Mouse (Mus musculus) gastrocnemius, adult 18-20 months (tissue): ENCODE data around the gene Top1. TPM values are rescaled to one million over a fixed set of nuclear protein-coding genes. Genes with fewer than 3 reads are reported as not detected.
"Not testable (repeated sequence)": the region's sequence is repeated elsewhere in the genome, so short reads cannot be mapped to it uniquely, and the experiment has no call there.

ENCODE experiments used
- DNase-seq: peaks from one replicate; pipeline ENCODE4 v3.0.0; 2021; ENCODE audit warnings: low spot score
- total RNA-seq, 2 experiments: library from RNA; stranded (reverse); gene quantifications; 2 replicates each; pipeline ENCODE4 v1.2.3; 2021

The Top1 gene
- total RNA-seq, 2 experiments from 2014 or later, result 29.1 to 36.7 TPM

- DNase-seq, result no peak
Measured at GRCm38 (mm10) chr2:160630872-160631597, 14.7 kb upstream of the Top1 start.

GRCm38 (mm10) chr2:160639911-160640717 is 5.6 kb upstream of the Top1 start:
- no peak for DNase-seq

DNA sequence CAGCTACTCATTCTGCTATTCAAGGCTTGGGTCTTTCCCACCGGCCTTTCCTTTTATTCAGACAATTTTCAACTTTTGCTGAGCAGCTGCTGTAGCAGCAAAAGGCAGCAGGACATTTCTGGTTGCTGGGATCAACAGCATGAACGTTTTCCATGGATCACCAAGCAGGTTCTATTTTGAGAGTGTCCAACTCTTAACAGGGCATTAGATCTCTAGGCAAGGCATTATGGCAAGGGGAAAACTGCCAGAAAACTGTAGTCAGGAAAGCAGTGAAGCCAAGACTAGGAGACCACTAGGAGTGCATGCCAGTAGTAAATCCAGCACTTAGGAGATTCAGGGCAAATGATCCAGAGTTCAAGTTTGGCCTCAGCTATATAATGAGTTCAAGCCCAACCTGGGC is 4.5 kb upstream of the Top1 start:
- no peak for DNase-seq

DNA sequence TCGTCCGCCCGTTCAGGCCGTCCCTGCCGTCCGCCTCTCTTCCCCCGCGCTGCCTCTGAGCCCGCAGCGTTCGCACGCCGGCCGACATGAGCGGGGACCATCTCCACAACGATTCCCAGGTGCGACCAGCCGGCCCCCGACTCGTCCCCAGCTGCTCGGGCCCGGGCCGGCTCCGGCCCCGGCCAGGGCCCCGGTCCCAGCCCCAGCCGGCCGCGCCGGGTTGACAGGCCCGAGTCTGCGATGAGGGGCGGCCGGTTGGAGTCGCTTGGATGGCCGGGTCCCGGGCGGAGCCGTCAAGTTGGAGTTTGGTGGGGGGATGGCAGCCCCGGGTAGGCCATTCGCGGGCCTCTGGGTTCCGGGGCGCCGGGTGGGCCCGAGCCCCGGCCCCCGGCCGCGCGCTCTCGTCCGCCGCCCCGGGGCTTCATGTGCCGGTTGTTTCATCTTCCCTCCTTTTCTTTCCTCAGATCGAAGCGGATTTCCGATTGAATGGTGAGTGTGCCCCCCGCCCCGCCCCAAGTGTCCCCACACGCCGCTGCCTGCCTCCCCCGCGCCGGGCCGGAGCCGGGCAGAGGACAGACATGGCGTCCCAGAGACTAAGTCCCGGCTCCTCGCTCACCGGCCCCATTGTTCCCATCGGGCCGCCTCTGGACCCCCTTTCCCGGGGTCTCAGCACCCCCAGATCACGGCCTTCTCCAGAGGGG is 606 bp downstream of the Top1 start:
- DNase-seq, result peak; percentile 22

DNA sequence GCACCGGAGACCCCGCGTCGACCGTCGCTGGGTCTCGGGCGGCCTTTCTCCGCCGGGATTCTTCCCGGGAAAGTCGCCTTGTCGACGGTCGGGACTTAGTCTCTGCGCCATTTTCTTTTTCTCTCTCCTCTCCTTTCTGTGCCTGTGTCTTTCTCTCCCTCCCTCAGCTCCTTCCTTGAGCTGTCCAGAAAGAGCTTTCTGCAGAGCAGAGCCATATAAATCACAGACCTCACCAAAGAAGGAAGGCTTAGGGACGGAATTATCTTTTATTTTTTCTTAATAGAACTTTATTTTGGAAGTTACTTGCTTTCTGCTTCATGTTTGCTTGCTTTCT is 1.1 kb downstream of the Top1 start:
- peak; percentile 16 for DNase-seq

DNA sequence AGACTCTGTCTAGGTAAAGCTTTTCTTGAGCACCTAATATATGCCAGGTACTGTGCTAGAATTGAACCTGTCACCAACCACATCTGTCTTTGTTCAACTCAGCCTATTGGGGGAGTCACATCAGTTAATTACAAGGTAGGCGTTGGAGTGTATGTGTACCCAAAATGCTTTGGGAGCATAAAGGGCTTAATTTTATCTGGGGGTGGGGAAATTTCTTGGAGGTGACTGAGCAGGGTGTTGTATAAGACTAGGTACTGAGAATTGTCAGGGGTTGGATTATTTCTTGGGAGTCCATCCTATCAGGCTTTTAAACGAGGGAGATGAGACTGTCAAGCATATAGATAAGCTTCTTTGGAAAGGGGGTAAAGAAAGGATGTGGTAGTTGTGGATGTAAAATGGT is 2.4 kb downstream of the Top1 start:
- DNase-seq, result no peak

DNA sequence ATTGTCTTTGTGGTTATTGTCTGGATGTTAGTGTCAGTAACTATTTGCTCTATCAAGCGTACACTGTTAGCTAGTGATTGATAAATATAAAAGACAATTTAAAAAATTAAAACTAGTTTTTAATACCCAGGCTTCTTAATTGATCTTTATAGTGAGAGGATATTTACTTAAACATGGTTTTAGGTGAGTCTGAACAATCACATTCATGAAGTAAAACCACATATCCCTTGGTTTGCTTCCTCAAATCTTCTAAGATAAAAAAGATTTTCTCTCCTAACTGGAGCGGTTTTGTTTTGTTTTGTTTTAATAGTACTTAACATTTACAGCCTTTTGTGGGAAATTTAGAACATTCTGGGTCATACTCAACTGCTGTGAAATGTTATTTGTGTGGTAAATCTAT is 3.4 kb downstream of the Top1 start:
- no peak for DNase-seq

- no peak for DNase-seq
Measured at GRCm38 (mm10) chr2:160651165-160651564, 5.5 kb downstream of the Top1 start.

DNA sequence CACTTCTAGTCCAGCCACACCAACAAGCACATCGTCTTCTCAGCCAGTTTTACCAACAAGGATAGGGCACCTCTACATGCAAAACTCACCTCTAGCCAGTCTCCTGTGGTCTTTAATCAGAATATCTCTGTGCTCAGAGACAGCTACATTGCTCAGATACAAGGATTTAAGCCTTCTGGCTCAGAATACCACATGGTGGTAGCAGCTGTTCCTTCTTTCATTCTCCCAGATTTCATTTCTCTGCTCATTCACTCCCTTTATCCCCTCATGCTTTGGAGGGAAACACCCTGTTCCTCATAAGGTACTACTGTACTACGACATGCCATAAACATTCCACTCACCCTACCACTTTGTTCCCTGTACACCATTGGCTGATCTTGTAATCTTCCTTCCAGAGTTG is 7.5 kb downstream of the Top1 start:
- DNase-seq, result no peak

DNA sequence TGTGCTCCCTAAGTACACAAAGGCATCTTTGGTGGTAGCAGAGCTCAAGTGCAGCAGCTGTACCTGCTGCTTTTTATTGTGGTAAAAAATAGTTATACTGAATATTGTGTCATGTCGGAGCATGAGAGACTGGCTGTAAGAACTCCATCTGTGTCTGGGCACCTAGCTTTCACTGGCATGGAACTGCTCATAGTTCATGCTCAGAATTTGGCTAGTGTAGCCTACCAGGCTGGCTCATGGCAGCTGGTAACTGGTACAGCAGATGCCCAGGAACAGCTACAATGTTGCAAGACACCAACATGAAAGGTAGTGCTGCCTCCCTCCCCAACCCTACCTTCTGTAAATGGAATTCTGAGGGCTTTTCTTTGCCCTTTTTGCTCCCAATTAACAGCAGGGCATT is 9.9 kb downstream of the Top1 start:
- DNase-seq, result no peak

- no peak for DNase-seq
Measured at GRCm38 (mm10) chr2:160656234-160656633, 10.5 kb downstream of the Top1 start.

DNA sequence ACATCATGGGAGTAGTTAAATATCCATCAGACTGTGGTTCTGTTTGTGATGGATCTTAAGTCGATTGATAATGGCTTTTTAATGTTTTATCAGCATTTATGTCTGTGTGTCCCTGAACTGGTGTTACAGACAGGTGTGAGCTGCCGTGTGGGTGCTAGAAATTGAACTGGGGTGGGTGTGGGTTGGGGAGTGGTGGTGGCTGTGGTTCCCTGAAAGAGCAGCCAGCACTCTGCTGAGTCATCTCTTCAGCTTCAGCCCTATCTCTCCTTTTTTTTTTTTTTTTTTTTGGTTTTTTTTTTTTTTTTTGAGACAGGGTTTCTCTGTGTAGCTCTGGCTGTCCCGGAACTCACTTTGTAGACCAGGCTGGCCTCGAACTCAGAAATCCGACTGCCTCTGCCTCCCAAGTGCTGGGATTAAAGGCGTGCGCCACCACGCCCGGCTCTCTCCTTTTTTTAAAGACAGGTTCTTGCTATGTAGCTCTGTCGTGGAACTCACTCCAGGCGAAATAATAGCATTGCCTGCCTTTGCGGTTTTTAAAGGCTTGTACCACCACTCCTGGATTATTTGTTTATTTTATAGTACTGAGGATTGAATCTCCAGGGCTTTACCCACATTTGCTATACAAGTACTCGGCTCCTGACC is 12.2 kb downstream of the Top1 start:
- DNase-seq, result no peak

- DNase-seq, result no peak
Measured at GRCm38 (mm10) chr2:160658811-160659210, 13.1 kb downstream of the Top1 start.

DNA sequence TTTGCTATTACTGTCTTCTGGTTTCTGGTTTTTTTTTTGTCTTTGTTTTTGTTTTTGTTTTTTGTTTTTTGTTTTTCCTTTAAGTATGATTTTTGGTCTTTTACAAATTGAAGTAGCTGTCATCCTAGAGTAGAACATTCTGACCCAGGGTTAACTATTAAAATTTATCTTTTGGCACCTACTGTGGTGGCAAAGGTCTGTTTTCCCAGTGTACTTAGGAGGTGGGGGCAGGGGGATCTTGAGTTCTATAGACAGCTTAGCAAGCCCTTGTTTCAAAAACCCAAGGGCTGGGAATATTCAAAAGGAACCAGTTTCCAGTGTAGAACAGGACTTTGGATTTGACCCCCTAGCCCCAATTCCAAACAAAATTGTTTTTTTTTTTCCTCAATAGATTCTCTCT is 18.7 kb downstream of the Top1 start:
- no peak for DNase-seq

- DNase-seq, result not testable (repeated sequence)
Measured at GRCm38 (mm10) chr2:160664986-160665385, 19.3 kb downstream of the Top1 start.

- no peak for DNase-seq
Measured at GRCm38 (mm10) chr2:160667259-160667658, 21.6 kb downstream of the Top1 start.

DNA sequence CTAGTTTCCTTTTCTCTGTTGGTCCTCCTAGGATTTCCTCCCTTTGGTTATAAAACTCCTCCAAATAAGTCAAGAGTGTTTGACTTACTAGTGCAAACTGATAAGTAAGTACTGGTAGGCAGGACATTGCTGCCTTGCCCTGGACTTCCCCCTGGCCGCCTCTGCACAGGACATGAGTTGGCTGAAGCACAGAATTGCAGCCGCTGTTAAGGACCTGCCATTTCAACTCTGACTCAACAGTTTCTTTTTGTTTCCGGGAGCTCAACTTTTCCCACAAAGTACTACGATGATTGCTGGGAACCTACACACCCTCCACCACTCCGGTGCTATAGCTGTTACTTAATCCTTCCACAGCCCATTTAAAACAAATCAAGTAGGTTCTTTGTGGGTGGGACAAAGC is 54.6 kb downstream of the Top1 start:
- DNase-seq, result peak; percentile 51

GRCm38 (mm10) chr2:160701603-160702002 is 55.9 kb downstream of the Top1 start:
- DNase-seq, result no peak

DNA sequence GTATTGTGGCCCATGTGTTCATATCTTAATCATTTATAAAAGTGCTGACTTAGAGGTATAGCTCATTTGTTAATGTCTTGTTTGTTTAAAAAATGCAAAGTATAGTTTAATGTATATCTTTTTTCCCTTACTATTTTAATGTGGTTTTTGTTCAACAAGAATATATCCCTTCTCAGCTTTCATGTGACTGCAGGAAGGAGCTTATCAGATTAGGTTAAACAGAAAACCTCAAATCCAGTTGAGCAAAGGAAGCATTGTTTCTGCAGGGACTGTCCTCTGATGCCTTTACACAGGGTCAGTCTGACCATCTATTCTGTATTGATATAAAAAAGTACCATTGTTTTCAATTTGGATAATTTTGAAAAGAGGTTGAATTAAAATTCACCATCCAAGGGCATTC is 57.1 kb downstream of the Top1 start:
- DNase-seq, result no peak

GRCm38 (mm10) chr2:160707673-160708072 is 62.0 kb downstream of the Top1 start:
- DNase-seq, result no peak

GRCm38 (mm10) chr2:160715463-160716030 is 69.9 kb downstream of the Top1 start:
- no peak for DNase-seq

DNA sequence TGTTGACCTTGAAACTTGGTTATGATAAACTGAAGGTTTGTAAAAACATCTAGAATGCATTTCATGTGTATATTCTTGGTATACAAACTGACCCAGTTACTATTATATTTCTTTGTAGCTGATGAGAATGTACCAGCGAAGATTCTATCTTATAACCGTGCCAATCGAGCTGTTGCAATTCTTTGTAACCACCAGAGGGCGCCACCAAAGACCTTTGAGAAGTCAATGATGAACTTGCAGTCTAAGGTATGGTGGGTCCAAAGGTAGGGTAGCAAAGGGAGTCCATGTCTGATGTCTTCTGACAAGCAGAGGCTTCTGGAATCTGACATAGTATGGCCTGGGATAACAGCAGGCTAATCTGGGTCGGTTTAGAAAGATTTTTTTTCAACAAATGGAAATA is 71.6 kb downstream of the Top1 start:
- DNase-seq, result no peak
